Mouse (Mus musculus) forebrain, postnatal 0 days (tissue): Measurements from ENCODE around the gene Cdc42bpa. TPM values are rescaled to one million over a fixed set of nuclear protein-coding genes. Genes with fewer than 3 reads are reported as not detected.

Experiments
- ATAC-seq: fragments of 200-750 bp; cut with Nextera tagmentation; 2 replicates; pipeline ENCODE4 v1.8.0; 2017; ENCODE audit warnings: mild to moderate bottlenecking, moderate library complexity
- DNase-seq: peaks from one replicate; pipeline ENCODE4 v3.0.0-alpha.2; 2015
- H3K27ac ChIP-seq: fragments of 300-500 bp; sonication (generic); 2 replicates; pipeline ENCODE4 v1.5.1; 2014; ENCODE audit warnings: low read depth, mild to moderate bottlenecking, antibody characterized with exemption, low read length, moderate library complexity, mixed read lengths
- H3K27me3 ChIP-seq: fragments of 300-500 bp; sonication (generic); 2 replicates; pipeline ENCODE4 v1.6.1; 2014; ENCODE audit warnings: mild to moderate bottlenecking, low read length, mixed read lengths; ENCODE audit not compliant: insufficient read depth
- H3K36me3 ChIP-seq: fragments of 300-500 bp; sonication (generic); 2 replicates; pipeline ENCODE4 v1.6.1; 2014; ENCODE audit warnings: mild to moderate bottlenecking, moderate library complexity; ENCODE audit not compliant: insufficient read depth
- H3K4me1 ChIP-seq: fragments of 300-500 bp; sonication (generic); 2 replicates; pipeline ENCODE4 v1.6.1; 2014; ENCODE audit warnings: antibody characterized with exemption; ENCODE audit not compliant: insufficient read depth
- H3K4me2 ChIP-seq: fragments of 300-500 bp; sonication (generic); 2 replicates; pipeline ENCODE4 v1.6.1; 2014; ENCODE audit warnings: low read depth, mild to moderate bottlenecking, moderate library complexity
- H3K4me3 ChIP-seq: fragments of 300-500 bp; sonication (generic); 2 replicates; pipeline ENCODE4 v1.5.1; 2014; ENCODE audit warnings: low read depth, low read length, mixed read lengths
- H3K9ac ChIP-seq: fragments of 300-500 bp; sonication (generic); 2 replicates; pipeline ENCODE4 v1.6.1; 2014; ENCODE audit warnings: mild to moderate bottlenecking
- H3K9me3 ChIP-seq: fragments of 300-500 bp; sonication (generic); 2 replicates; pipeline ENCODE4 v1.6.1; 2016; ENCODE audit warnings: low read length
- CTCF ChIP-seq: sonication (generic); IDR thresholded peaks from 2 replicates; pipeline ENCODE4 v1.5.1; 2016; ENCODE audit warnings: antibody characterized with exemption, control low read depth, low read depth
- WGBS: fragments of 180-500 bp; shearing (Covaris S2); extraction: QIAGEN DNeasy Blood & Tissue Kit; methylation state at CpG from one replicate; pipeline ENCODE4 v1.1.7; 2014; 5-methylcytosine and 5-hydroxymethylcytosine counted together
- polyA plus RNA-seq: library from polyadenylated mRNA; unstranded; fragments of >200 nt; fragmentation: Nextera tagmentation; extraction: Ambion mirVana; gene quantifications from 2 replicates; pipeline ENCODE4 v1.2.1, GENCODE M21; 2015
- total RNA-seq: library from RNA; depleted of rRNA; stranded (reverse); fragments of >200 nt; gene quantifications from 2 replicates; pipeline ENCODE4 v1.2.3, GENCODE M21; 2014

Gene Cdc42bpa
- total and polyA plus RNA-seq, 2 experiments from 2014 or later, result 25.2 to 111 TPM

DNA sequence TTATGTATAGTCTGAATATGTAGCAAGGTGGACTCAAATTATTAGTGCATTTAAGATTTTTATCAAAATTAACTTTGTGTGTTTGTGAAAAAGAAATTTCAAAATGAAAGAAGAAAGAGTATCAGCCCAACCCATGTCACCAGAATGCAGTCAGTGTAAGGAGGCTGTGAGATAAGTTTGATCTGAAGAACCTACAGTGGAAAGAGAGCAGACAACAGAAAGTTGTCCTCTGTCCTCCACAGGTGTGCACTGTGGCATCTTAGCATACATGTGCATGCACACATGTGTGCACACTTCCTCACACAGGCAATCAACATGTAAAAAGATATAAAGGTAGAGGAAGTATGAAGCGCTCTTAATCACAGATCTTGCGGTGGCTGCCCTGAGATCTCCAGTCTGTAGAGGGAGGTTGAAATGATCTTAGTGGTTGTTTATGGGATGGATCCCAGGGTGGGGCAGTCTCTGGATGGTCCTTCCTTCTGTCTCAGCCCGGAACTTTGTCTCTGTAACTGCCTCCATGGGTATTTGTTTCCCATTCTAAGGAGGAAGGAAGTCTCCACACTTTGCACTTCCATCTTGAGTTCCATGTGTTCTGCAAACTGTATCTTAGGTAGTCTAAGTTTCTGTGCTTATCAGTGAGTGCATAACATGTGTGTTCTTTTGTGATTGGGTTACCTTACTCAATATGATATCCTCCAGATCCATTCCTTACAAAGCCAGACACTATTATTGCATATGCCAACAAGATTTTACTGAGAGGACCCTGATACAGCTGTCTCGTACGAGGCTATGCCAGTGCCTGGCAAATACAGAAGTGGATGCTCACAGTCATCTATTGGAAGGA, 71.7 kb downstream of the Cdc42bpa start:
- Histone ChIP-seq H3K4me3 (no peak overlapping the region), H3K4me2 (no peak overlapping the region), H3K36me3 (no peaks in the 10 kb centered on the region), H3K9me3 (no peaks in the 10 kb centered on the region), H3K9ac (no peak overlapping the region), H3K4me1 (no peaks in the 10 kb centered on the region), H3K27ac (no peak overlapping the region), H3K27me3 (no peaks in the 10 kb centered on the region)
- 95% methylated on average over 5 of the region's 5 CpGs for WGBS
- no peak for DNase-seq
- no peak for TF ChIP-seq CTCF
- no peak for ATAC-seq

DNA sequence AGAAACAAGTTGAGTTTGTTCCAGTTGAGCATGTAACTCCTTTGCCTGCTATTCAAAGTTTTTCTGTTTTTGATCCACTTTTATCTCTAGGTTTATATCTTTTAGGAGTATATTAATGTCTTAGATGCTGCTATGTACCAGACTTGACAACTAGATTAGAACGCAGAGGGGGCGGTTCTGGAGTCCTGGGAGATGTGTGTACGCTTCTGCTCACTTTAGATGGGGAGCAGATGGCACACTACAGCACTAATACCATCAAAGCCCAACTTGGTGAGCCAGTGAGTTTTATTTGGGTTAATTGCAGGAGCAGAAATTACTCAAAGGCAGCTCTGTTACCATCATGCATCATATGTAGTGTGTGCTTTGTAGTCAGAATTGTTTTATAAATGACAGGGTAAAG, 77.2 kb downstream of the Cdc42bpa start:
- Histone ChIP-seq H3K4me3 (no peak overlapping the region), H3K36me3 (0 out of 2 replicates have a peak, but pooled peaks cover 4% of the 10 kb centered on the region), H3K4me1 (no peaks in the 10 kb centered on the region), H3K4me2 (no peak overlapping the region), H3K9me3 (no peaks in the 10 kb centered on the region), H3K9ac (no peak overlapping the region), H3K27me3 (no peaks in the 10 kb centered on the region), H3K27ac (no peak overlapping the region)
- TF ChIP-seq CTCF, result no peak
- WGBS, result 48% methylated on average over 3 of the region's 3 CpGs
- ATAC-seq (no peak), DNase-seq (no peak)

DNA sequence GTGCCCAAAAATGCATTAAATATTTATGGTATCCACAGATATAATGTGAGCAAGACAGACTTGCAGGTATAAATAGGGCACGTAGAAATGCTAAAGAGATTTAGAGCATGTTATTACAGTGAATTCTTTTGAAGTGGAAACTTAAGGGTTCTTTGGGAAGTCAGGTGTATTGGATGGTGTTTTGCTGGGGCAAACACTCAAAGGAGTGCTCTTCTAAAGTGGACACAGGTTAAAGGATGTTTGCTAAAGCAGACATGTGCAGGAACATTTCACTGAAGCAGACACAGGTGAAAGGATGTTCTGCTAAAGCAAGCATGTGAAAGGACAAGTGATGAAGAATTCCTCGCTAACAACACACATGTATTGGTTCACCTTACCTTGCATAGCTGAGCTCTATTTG, 83.9 kb downstream of the Cdc42bpa start:
- TF ChIP-seq CTCF, result no peak
- Histone ChIP-seq H3K27ac (no peak overlapping the region), H3K4me3 (no peak overlapping the region), H3K4me1 (no peaks in the 10 kb centered on the region), H3K36me3 (peaks cover 12% of the 10 kb centered on the region; the same call in 1 of the 2 replicates), H3K9me3 (no peaks in the 10 kb centered on the region), H3K9ac (no peak overlapping the region), H3K4me2 (no peak overlapping the region), H3K27me3 (no peaks in the 10 kb centered on the region)
- ATAC-seq (no peak), DNase-seq (no peak)
- 95% methylated on average over 2 of the region's 2 CpGs for WGBS

DNA sequence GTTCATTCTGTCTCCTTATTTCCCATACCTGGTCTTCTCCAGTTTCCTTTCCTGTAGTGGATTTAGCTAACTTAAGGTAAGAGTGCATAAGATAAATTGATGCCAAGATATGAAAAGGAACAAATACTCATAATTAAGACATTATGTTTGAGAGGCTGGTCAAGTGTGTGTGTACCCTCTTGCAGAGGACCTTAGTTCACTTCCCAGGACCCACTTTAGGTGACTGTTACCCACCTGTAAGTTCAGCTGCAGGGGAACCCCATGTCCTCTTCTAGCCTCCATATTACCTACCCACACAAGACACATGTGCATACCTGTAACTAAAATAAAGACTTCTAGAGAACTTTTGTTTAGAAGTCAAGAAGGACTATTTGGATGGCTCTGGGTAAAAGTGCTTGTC, 84.9 kb downstream of the Cdc42bpa start:
- Histone ChIP-seq H3K4me3 (no peak overlapping the region), H3K36me3 (peaks cover 12% of the 10 kb centered on the region; the same call in 1 of the 2 replicates), H3K27me3 (no peaks in the 10 kb centered on the region), H3K9ac (no peak overlapping the region), H3K27ac (no peak overlapping the region), H3K4me2 (no peak overlapping the region), H3K9me3 (no peaks in the 10 kb centered on the region), H3K4me1 (no peaks in the 10 kb centered on the region)
- ATAC-seq (no peak), DNase-seq (no peak)
- no peak for TF ChIP-seq CTCF

DNA sequence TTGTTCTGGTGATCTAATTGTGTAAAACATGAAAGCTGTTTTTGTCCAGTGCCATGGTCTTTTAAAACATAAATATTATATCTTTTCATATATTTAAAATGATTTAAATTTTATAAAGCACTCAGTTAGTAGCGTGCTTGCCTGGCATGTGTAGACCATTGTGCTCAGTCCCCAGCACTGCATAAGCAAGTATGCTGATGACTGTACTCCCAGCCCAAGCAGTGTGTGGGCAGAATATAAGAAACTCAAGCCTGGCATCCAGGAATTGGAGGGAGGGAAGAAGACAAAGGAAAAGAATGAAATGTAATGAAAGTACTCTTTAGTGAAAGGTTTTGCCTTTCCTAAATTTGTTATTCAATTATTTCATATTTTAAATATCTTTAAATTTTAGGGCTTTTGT, 128.9 kb downstream of the Cdc42bpa start:
- no peaks in the 10 kb centered on the region for H3K9me3 ChIP-seq
- TF ChIP-seq CTCF, result no peak
- no peak overlapping the region for H3K4me2 ChIP-seq
- no peaks in the 10 kb centered on the region for H3K36me3 ChIP-seq
- ATAC-seq (no peak), DNase-seq (no peak)
- no peaks in the 10 kb centered on the region for H3K4me1 ChIP-seq
- H3K4me3 ChIP-seq, result no peak overlapping the region
- H3K27ac ChIP-seq, result no peak overlapping the region
- 63% methylated on average over 1 of the region's 1 CpGs for WGBS
- H3K9ac ChIP-seq, result no peak overlapping the region
- no peaks in the 10 kb centered on the region for H3K27me3 ChIP-seq

DNA sequence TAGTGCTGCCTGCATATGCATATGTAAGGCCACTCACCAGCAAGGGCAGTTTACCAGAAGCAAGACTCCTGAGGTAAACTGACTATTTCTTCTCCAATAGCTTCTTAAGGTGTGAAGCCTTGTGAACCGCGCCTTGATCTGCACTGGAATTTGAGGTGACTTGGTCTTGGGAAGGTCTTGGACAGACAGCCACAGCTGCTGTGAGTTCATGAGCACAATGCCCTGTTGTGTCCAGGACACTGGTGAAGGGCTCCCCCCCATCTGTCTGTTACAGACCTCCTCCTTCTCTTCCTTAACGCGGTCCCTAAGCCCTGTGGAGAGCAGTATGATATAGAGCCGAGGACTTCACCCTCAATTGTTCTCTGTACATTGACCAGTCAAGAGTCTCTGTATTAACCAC, 138.2 kb downstream of the Cdc42bpa start:
- Histone ChIP-seq H3K9me3 (no peaks in the 10 kb centered on the region), H3K4me3 (no peak overlapping the region), H3K4me1 (no peaks in the 10 kb centered on the region), H3K27ac (no peak overlapping the region), H3K4me2 (no peak overlapping the region), H3K9ac (no peak overlapping the region), H3K36me3 (peaks cover 14% of the 10 kb centered on the region), H3K27me3 (no peaks in the 10 kb centered on the region)
- TF ChIP-seq CTCF, result no peak
- 93% methylated on average over 5 of the region's 5 CpGs for WGBS
- DNase-seq (no peak), ATAC-seq (no peak)

DNA sequence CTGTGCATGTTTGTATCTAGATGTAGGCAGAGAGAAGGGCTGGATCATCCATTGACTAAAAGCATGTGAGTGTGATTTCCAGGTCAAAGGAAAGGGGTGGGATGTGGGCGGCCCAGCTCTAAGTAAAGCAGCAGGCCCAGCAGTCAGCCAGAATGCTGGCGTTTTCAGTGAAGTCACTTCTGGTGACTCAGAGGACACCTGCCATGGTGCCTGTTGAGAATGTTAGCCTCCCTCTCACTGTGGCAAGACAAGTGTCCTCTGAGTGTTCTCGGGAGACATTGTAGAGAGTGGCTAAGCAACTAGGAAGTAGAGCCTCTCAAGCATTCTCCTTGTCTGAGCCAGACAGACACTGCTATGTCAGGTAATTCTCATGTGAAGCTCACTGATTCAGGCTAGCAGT, 144.3 kb downstream of the Cdc42bpa start:
- no peaks in the 10 kb centered on the region for H3K4me1 ChIP-seq
- H3K36me3 ChIP-seq, result no peaks in the 10 kb centered on the region
- no peak overlapping the region for H3K4me2 ChIP-seq
- 65% methylated on average over 3 of the region's 3 CpGs for WGBS
- H3K27me3 ChIP-seq, result no peaks in the 10 kb centered on the region
- no peak for ATAC-seq
- H3K27ac ChIP-seq, result no peak overlapping the region
- no peak for DNase-seq
- no peak overlapping the region for H3K4me3 ChIP-seq
- no peak overlapping the region for H3K9ac ChIP-seq
- TF ChIP-seq CTCF, result no peak
- no peaks in the 10 kb centered on the region for H3K9me3 ChIP-seq
